Mouse (Mus musculus) embryo, embryonic 11 days (tissue): ENCODE measurements around the gene Rbm8a.
A peak's percentile ranks its signal among the peaks of the same experiment; 100 is the strongest.

ENCODE experiments used
- DNase-seq: peaks from one replicate; pipeline ENCODE4 v3.0.0-alpha.2; 2015

Gene Rbm8a

DNA sequence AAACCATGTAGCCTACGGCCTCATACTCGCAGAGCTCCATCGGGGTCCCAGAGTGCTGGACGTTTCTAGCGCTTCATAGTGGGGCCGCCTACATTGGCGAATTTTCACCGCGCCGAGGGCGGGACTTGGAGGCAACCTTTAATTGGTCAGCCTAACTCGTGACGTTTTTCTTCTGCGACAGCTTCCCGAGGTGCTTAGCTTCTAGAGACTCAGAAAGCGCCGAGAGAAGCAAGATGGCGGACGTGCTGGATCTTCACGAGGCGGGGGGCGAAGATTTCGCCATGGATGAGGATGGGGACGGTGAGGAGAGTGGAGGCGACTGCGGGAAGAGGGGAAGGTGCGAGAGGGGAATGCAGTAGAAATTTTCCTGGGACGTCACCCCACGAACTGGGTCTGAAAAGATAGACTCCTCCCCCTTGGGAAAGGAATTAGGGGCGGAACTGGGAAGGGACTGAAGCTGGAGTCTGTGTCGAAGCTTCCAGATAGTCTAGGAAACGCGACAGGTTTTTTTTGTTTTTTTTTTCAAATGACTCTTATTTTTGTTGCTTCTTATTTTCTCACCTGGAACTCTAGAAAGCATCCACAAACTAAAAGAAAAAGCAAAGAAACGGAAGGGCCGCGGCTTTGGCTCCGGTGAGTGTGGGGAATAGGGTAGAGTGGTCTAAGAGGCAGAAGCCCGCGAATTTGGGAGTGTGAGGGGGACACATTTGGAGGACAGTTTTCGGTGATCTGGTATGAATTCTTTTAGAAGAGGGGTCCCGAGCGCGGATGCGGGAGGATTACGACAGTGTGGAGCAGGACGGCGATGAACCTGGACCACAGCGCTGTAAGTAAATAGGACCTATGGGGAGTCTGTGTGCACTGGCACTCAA, at the start of gene Rbm8a:
Rbm8a (plus strand) TSS at position 205 of the 872 bp plus-strand sequence.
- DNase-seq = peak; percentile 100

DNA sequence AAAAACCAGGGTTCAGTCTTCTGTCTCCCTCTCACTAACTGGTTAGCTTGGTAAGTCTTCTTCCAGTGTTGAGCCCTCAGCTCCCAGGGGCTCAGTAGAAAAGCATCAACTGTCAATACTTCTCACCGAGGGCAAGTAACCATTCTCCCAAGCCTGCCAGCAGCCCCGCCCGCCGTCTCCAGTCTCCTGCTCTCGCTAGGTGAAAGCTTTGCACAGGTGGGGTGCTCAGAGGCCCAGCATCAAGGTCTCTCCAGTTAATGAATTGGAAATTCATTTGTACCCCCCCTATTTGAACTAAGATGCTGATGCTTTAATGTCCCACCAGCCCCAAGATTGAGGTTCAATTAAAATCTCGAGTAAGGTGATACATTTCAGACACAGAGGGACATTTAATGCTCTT, 48.6 kb upstream of the Rbm8a start:
- no peak for DNase-seq

- no peak for DNase-seq
Measured at GRCm38 (mm10) chr3:96581771-96582515, 47.8 kb upstream of the Rbm8a start.

DNA sequence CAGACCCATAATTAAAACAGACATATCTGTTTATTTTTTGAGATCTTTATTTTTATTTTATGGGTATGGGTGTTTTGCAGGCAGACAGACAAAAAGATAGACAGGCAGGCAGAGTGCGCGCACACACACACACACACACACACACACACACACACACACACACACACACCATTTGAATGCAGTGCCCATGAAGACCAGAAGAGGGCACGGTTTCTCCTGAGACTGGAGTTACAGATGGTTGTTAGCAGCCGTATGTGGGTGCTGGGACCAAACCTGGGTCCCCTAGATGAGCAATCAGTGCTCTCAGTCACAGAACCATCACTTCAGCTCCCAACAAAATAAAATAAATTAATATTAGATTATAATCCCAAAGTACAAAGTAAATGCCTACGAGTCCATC, 46.3 kb upstream of the Rbm8a start:
- no peak for DNase-seq

GRCm38 (mm10) chr3:96590657-96591056, 39.1 kb upstream of the Rbm8a start:
- no peak for DNase-seq

GRCm38 (mm10) chr3:96593374-96593773, 36.4 kb upstream of the Rbm8a start:
- no peak for DNase-seq

DNA sequence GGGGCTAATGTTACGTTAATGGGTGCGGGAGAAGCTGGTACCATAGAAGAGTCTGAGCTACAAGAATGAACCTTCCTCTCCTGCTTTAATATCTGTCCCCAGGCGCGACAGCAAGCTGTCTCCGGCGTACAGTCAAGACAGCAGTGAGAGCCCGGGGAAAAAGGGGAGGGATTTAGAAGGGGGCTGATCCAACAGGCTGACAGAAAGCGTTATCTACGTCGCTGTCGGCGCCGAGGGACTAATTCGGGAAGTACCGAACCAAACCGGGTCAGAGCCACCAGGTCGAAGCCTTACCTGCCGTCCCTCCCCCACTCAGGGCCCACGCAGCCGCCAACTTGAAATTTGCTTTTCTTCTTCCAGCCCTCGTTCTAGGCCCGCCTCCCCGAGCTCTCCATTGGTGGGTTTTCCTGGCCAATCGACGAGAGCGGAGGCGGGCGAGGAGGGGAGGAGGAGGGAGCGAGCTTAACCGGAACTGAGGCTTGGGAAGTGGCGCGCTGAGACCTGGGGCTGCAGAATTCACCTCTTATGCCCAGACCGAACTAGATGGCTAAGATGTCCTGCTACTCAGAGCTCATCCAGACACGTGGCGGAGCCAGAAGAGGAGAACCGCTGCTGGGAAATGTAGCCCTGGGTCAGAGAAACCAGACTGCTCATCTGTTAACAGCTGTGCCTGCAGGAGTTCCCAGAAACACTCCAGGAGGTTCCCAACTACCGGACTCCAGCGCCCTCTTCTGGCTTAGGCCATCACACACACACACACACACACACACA, 35.8 kb upstream of the Rbm8a start, which contains the start of gene Polr3gl:
Polr3gl (minus strand) TSS at position 392 of the 771 bp plus-strand sequence.
- peak; percentile 95 for DNase-seq

- DNase-seq = no peak
Measured at GRCm38 (mm10) chr3:96594851-96595250, 34.9 kb upstream of the Rbm8a start.

DNA sequence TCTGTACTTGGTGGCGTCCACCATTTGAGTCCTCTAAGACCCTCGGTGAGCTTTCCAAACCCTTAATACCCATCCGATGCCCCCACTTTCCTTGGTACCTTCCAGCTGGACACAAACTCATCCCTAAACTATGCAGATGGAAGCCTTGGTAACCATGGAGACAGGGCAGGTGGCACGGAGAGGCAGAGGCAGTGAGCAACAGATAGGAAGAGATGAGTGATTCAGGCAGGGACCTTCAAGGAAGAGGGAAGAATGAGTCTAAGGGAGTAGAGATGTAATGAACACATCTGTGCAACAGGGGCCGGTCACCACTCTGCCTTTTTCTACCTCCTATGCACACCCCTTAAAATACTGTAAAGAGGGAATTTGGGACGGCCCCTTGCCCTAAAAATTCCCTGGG, 34.1 kb upstream of the Rbm8a start:
- DNase-seq = no peak

DNA sequence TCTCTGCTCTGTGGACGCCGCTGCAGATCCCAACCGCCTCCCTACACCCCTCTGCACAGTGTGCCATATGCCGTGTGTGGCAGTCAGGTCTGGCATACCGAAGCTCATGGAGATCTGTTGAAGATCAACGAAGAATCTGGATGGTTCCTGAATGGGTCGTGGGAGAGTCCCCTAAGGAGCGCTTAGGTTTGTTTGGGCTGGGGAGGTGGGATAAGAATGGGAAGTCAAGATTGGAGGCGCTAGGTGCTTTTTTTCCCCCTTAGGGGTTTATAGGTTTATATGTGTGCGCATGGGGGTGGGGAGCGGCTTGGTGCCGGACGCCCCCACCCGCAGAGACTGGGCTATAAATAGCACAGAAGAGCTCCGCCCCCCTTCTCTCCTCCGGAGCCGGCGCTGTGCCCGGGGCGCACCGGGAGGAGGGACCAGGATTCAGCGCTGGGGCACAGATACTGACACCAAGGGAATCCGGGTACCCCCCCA, 33.5 kb upstream of the Rbm8a start, which contains the start of gene Ankrd34a:
Ankrd34a (plus strand) TSS at position 409 of the 480 bp plus-strand sequence.
- DNase-seq = no peak

- no peak for DNase-seq
Measured at GRCm38 (mm10) chr3:96596855-96597254, 32.9 kb upstream of the Rbm8a start.

- peak; percentile 73 for DNase-seq
Measured at GRCm38 (mm10) chr3:96597435-96597891, 32.3 kb upstream of the Rbm8a start.

GRCm38 (mm10) chr3:96598156-96599068, 31.3 kb upstream of the Rbm8a start:
- DNase-seq = peak; percentile 90

- DNase-seq = no peak
Measured at GRCm38 (mm10) chr3:96599069-96599393, 30.7 kb upstream of the Rbm8a start.

- DNase-seq = no peak
Measured at GRCm38 (mm10) chr3:96599411-96599810, 30.3 kb upstream of the Rbm8a start.

GRCm38 (mm10) chr3:96600639-96601250, 29.0 kb upstream of the Rbm8a start, which contains the start of gene Lix1l:
Gene Lix1l, plus strand, starts transcription at chr3:96601149.
- peak; percentile 95 for DNase-seq

DNA sequence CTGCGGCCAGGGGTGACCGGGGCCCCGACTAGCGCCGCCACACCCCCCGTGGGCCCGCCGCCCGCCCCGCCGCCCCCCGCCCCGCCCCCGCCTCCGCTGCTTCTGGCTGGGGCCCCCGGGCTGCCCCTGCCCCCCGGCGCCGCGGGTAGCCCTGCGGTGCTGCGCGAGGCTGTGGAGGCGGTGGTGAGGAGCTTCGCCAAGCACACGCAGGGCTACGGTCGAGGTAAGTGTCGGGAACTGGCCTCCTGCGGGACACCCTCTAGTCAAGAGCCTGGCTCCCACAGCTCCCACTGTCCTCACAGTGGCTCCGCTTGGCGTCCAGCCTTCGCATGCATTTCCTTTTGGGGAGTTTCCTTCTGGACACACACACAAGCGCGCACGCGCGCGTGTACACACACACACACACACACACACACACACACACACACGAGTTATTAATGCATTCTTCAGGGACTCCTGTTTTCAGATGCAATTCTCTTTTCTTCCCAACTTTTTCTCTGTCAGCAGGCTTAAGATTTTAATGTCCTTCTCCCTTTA, 28.4 kb upstream of the Rbm8a start:
- peak; percentile 83 for DNase-seq

- no peak for DNase-seq
Measured at GRCm38 (mm10) chr3:96601941-96602703, 27.6 kb upstream of the Rbm8a start.

DNA sequence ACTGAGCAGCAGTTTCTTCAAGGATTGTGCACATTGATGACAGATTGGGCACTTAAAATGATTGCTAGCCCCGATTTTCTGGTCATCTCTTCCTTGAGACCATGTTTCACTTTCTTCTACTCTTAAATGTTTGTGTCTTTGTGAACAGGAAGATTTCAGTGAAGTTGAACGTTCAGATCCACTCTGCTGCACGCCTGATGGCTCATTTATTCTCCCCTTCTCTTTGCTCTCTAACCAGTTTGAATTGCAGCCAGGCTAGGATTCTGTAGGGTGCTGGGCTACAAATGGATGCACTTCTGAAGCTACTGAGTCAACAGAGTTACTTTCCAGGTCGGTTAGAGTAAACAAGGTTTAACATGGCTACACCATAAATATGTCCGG, 27.0 kb upstream of the Rbm8a start:
- DNase-seq = no peak

GRCm38 (mm10) chr3:96603311-96603710, 26.4 kb upstream of the Rbm8a start:
- no peak for DNase-seq
